Mouse (Mus musculus): Measurements from ENCODE around the gene Stat2. TPM values are rescaled to one million over a fixed set of nuclear protein-coding genes. Genes with fewer than 3 reads are reported as not detected.

Gene Stat2
- polyA plus RNA-seq, 2 experiments from 2014 or later = 45.6 to 66.1 TPM

Other genes with a start within 250 kb of the Stat2 start
- gene Naca, start 235.0 kb upstream of the Stat2 start, polyA plus RNA-seq (2017; shearing (Covaris generic)) = 1,000 to 10,000 TPM; 1,124 to 1,330 TPM
- 100 to 1,000 TPM; 194 to 285 TPM for gene Ptges3, start 211.6 kb upstream of the Stat2 start, polyA plus RNA-seq (2017; shearing (Covaris generic))
- gene Atp5b, start 187.3 kb upstream of the Stat2 start, polyA plus RNA-seq (2017; shearing (Covaris generic)) = 100 to 1,000 TPM; 413 to 469 TPM
- 10 to 100 TPM; 44.1 to 53.3 TPM for gene Baz2a, start 179.0 kb upstream of the Stat2 start, polyA plus RNA-seq (2017; shearing (Covaris generic))
- 10 to 100 TPM; 20.9 to 25.0 TPM for gene Rbms2, start 90.3 kb upstream of the Stat2 start, polyA plus RNA-seq (2017; shearing (Covaris generic))
- gene Gls2, start 76.1 kb upstream of the Stat2 start, polyA plus RNA-seq (2017; shearing (Covaris generic)) = under 1 TPM in 1 of 2 experiments, not detected in 1; 0.26 TPM
- gene Spryd4, start 58.8 kb upstream of the Stat2 start, polyA plus RNA-seq (2017; shearing (Covaris generic)) = 10 to 100 TPM; 13.3 to 15.6 TPM
- gene Mip, start 44.7 kb upstream of the Stat2 start, polyA plus RNA-seq (2017; shearing (Covaris generic)) = not detected
- gene Timeless, start 38.5 kb upstream of the Stat2 start, polyA plus RNA-seq (2017; shearing (Covaris generic)) = 10 to 100 TPM; 23.7 to 35.9 TPM
- gene Apon, start 16.5 kb upstream of the Stat2 start, polyA plus RNA-seq (2017; shearing (Covaris generic)) = not detected
- gene Apof, start 1.9 kb upstream of the Stat2 start, polyA plus RNA-seq (2017; shearing (Covaris generic)) = not detected
- gene Il23a, start 28.2 kb downstream of the Stat2 start, polyA plus RNA-seq (2017; shearing (Covaris generic)) = not detected
- 10 to 100 TPM; 18.9 to 21.1 TPM for gene Pan2, start 32.8 kb downstream of the Stat2 start, polyA plus RNA-seq (2017; shearing (Covaris generic))
- 100 to 1,000 TPM in 1 of 2 experiments, 10 to 100 TPM in 1; 96.7 to 115 TPM for gene Cnpy2, start 51.9 kb downstream of the Stat2 start, polyA plus RNA-seq (2017; shearing (Covaris generic))
- 100 to 1,000 TPM; 145 to 149 TPM for gene Cs, start 67.2 kb downstream of the Stat2 start, polyA plus RNA-seq (2017; shearing (Covaris generic))
- 10 to 100 TPM; 14.3 to 20.3 TPM for gene Coq10a, start 98.4 kb downstream of the Stat2 start, polyA plus RNA-seq (2017; shearing (Covaris generic))
- 1 to 10 TPM; 2.6 to 4.5 TPM for gene Ankrd52, start 106.6 kb downstream of the Stat2 start, polyA plus RNA-seq (2017; shearing (Covaris generic))
- not detected for gene Slc39a5, start 130.7 kb downstream of the Stat2 start, polyA plus RNA-seq (2017; shearing (Covaris generic))
- gene Nabp2, start 140.9 kb downstream of the Stat2 start, polyA plus RNA-seq (2017; shearing (Covaris generic)) = 10 to 100 TPM; 75.0 to 81.0 TPM
- gene Rnf41, start 141.1 kb downstream of the Stat2 start, polyA plus RNA-seq (2017; shearing (Covaris generic)) = 10 to 100 TPM; 26.1 to 39.3 TPM
- gene Smarcc2, start 188.7 kb downstream of the Stat2 start, polyA plus RNA-seq (2017; shearing (Covaris generic)) = 10 to 100 TPM; 53.8 to 54.8 TPM
- gene Myl6, start 223.6 kb downstream of the Stat2 start, polyA plus RNA-seq (2017; shearing (Covaris generic)) = 1,000 to 10,000 TPM; 1,113 TPM
- gene Myl6b, start 228.1 kb downstream of the Stat2 start, polyA plus RNA-seq (2017; shearing (Covaris generic)) = 1 to 10 TPM; 2.0 to 6.9 TPM